In genomic region chr16:23361434-23361970, GRCm38 (mm10) we compare ENCODE assay signal across 16 mouse cellular contexts.
"Had no signal": no experiment of that assay in that cellular context is flagged by ENCODE, and none has a peak within 500 bp of the region (broad histone marks: within the 10 kb centered on the region; RNA-seq: fewer than 3 reads in every experiment).

No protein-coding gene starts in this region.

- H3K4me2 ChIP-seq: limb, embryonic 12.5 days; liver, embryonic 11.5 days; liver, embryonic 15.5 days; neural tube, embryonic 15.5 days had no signal

- H3K27ac ChIP-seq: limb, embryonic 12.5 days; liver, embryonic 15.5 days; midbrain, embryonic 10.5 days; neural tube, embryonic 15.5 days had no signal

- H3K4me1 ChIP-seq: limb, embryonic 12.5 days; liver, embryonic 15.5 days; neural tube, embryonic 15.5 days had no signal

- H3K9me3 ChIP-seq: limb, embryonic 12.5 days; liver, embryonic 15.5 days; midbrain, embryonic 10.5 days; neural tube, embryonic 15.5 days had no signal

- H3K4me3 ChIP-seq: limb, embryonic 12.5 days; liver, embryonic 15.5 days; midbrain, embryonic 10.5 days; myocyte; neural tube, embryonic 15.5 days had no signal

- H3K27me3 ChIP-seq: limb, embryonic 12.5 days; liver, embryonic 15.5 days; neural tube, embryonic 15.5 days had no signal

- H3K9ac ChIP-seq: limb, embryonic 12.5 days; liver, embryonic 15.5 days; neural tube, embryonic 15.5 days had no signal

- DNase-seq: kidney, adult 8-10 months; kidney, postnatal 25 days; layer of hippocampus, adult 9-11 months; layer of hippocampus, postnatal 36 days; lung, adult 2 months; lung, postnatal 4 days; midbrain, embryonic 14.5 days; right cerebral cortex, adult 18-20 months; right cerebral cortex, postnatal 25 days; thymus, postnatal 36 days had no signal
